Mouse (Mus musculus) layer of hippocampus, postnatal 25 days (tissue): ENCODE results near the gene Phactr2. TPM values are rescaled to one million over a fixed set of nuclear protein-coding genes. Genes with fewer than 3 reads are reported as not detected.
A peak's percentile ranks its signal among the peaks of the same experiment; 100 is the strongest.

Source experiments
- DNase-seq, 2 experiments: peaks; one replicate each; pipeline ENCODE4 v3.0.0; 2022; ENCODE audit warnings: mixed read lengths in 2 of 2, low spot score in 1 of 2; ENCODE audit errors: extremely low spot score in 1 of 2
- total RNA-seq, 2 experiments: library from RNA; stranded (reverse); gene quantifications; 2 replicates each; pipeline ENCODE4 v1.2.3; 2021

Phactr2 gene
- total RNA-seq, 2 experiments from 2014 or later: 20.1 to 20.6 TPM

- no peak for DNase-seq
Observed at GRCm38 (mm10) chr10:13451640-13452039, 22.6 kb downstream of the Phactr2 start.

DNA sequence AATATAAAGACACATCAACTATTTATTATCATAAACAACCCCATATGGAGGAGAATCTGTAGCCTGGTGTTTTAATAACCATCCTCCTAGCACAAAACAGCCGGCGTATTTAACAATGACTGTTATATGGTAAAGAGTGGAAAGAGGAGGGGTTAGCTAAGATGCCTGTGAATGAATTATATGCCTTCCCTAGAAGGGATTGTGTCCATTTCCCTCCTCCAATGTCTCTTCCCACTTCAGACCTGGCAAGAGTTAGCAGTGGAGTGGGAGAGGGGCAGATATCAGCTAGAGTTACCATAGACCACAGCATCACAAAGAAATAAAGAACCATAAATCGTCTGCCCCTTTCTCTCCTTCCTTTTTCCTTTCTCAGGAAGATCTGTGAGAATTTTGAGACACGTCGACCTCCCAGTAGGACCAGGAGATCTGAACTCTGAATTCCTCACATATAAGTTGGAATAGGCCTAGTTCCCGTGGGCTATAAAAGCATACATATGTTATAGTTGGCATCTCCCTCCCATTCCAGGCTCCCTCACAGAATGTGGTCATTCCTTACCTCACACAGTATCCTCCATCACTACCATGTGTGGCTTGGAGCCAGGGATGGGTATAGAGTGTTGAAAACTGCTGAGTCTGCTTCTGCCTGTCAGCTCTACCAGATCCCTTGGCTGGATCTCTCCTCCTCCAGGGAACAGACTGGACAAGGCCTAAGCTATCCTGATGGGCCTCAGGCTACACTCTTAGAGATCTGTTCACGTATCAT is 25.7 kb downstream of the Phactr2 start:
- no peak for DNase-seq

DNA sequence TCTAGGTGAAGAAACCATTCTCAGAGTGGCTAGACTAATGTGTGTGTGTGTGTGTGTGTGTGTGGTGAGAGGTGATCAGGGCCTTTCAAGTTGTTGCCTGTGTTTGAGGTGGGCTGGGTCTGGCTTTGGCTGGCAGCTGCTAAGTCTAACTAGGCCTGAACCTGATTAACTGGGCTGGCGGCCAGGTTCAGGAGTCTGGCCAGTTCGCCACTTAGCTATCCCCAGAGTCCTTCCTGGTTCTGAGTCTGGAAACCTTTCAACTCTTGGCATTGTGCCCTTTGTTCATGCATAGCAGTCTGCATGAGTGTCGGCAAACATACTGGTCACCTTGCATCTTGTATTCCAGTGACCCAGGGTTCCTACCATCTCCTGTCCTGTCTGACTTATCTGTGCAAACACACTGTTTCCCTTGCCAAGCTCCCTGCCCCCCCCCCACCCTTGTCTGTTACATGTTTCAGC is 27.4 kb downstream of the Phactr2 start:
- no peak for DNase-seq

DNA sequence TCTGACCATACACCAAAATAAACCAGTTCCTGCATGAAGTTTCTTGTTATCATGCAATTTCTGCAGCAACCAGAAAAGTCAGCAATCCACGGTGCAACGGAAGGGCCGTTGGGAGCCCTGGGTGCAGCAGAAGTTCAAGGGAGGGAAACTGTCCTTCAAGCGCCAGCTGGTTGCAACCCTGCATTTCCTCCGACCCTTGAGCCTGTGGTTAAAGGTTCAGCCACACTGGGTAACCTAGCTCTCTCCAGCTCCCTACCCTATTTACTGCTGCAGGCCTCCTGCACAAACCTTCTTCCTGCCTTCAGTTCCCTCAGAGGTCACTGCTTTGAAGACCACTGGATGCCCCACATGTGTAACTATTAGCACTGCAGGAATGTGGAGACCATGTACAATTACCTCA is 30.0 kb downstream of the Phactr2 start:
- DNase-seq: no peak

- DNase-seq: no peak
Observed at GRCm38 (mm10) chr10:13443647-13444046, 30.6 kb downstream of the Phactr2 start.

GRCm38 (mm10) chr10:13440292-13440691 is 33.9 kb downstream of the Phactr2 start:
- DNase-seq: no peak

- DNase-seq: no peak
Observed at GRCm38 (mm10) chr10:13438118-13438821, 35.9 kb downstream of the Phactr2 start.

- DNase-seq: no peak
Observed at GRCm38 (mm10) chr10:13437011-13437410, 37.2 kb downstream of the Phactr2 start.

DNA sequence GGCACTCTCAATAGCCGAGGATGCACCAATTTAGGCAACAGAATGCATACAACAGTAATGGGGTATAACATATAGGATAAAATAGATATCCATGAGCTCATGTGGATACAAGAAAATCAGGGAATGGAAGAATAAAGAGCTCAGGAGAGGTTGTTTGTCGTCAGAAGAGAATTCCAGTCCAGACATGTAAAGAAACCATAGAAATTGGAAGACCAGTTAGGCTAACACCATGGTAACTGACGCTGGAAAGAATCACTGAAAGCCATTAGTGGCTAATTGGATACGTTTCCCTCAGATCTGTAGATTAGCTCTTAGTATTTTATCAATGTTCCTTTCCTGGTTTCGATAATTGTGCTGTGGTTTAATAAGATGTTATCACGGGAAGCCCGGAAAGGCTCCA is 41.2 kb downstream of the Phactr2 start:
- no peak for DNase-seq

DNA sequence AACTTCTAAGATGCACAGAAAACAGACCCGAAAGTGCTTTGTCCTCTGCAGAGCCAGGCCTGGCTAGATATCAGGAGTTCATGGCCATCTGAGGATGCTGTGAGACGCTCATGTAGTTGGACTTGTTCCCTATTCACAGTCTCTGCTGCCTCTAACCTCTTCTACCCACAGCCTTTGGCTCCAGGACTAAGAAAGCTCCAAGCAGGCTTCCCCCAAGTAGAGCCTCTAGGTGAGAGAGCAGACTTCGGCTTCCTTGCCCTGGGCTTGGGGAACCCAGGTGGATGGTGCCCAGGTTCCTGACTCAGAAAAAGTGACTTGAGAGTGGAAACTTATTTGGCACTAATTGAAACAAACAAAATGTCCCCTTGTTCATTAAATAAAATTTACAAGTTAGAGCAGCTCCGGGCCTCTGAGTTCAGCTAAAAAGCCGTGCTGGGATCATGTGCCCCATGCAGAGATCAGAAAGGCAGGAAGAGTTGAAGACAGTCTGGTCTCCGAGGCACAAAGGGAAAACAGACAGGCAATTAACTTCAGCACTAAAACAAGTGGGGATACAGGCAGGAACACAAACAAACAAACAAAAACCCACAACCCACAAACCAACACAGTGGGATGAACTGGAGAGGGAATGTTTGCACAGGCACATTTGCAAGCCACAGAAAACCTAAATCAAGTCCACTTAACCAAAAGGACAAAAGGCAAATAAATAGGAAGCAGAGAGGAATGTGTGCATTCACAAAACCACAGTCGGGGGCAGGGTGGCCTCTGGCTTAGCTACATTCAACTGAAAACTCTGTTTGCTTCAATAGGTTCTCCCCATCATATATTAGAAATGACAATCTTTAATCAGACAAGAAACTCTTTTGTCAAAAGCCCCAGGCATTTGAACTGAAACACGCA is 42.3 kb downstream of the Phactr2 start:
- DNase-seq: no peak

DNA sequence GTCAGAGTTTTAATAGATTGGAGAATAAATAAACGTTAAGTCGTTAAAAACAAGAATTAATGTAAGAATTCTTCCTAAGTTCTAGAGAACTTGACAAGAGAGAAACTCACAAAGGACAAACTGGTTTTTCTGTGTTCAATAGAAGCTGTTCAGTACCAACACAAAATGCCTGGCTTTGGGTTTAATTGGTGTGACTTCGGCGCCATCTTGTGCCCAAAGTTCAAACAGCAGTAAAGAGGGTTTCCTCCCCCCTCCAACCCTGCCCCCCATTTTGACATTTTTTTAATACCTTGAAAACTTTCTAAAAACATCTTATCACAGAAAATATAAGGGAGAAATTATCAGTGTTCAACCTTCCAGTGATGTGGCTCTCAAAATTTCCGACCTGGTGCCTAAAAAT is 44.4 kb downstream of the Phactr2 start:
- peak; percentile 37 to 81 for DNase-seq

DNA sequence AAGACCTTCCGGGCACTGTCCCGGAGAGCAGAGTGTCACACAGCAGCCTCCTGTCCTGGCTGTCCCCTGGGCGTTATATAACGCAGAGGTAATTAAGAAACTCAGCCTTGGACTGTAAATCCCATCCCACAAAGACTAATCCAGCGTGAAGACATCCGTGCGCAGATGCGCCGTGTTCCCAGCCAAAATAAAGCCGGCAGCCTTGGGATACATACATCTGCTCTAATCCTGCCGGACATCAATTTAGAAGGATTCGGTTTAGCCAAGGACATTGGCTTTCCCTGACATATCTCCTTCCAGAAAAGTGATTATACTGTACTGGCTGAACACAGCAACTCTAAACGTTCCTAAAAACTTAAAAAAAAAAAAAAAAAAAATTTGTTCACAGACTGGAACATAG is 45.0 kb downstream of the Phactr2 start:
- no peak for DNase-seq

DNA sequence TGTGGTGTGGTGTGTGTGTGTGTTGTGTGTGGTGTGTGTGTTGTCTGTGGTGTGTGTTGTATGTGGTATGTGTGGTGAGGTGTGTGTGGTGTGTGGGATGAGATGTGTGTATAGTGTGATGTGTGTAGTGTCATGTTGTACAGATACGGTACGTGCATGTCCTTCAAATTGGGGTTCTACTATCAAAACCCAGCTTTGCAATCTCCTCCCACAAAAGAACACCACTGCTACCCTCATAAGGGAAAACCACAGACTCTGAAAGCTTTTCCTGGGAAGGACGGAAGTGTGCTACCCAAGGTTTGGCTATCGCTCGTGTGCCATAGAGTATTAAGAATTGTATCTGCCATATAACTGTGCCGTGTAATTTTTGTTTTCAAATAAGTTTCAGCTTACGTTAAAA is 45.7 kb downstream of the Phactr2 start:
- DNase-seq: no peak

GRCm38 (mm10) chr10:13427599-13427998 is 46.6 kb downstream of the Phactr2 start:
- no peak for DNase-seq

DNA sequence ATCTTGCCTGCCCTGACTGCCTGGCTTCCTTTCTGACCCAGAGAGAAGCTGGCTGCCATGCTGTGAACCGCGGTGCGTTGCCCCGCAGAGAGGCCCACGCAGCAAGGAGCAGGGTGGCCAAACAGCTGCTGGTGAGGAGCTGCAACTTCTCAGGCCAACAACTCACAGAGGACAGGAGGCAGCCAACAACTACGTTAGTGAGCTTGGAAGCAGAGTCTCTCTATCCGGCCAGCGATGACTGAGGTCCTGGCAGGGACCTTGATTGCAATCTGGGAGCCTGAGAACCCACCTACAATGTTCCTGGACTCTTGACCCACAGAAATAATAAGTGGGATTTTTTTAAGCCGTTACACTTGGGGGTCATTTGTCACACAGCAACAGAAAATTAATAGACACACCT is 49.0 kb downstream of the Phactr2 start:
- DNase-seq: no peak

- no peak for DNase-seq
Observed at GRCm38 (mm10) chr10:13424508-13424907, 49.7 kb downstream of the Phactr2 start.

DNA sequence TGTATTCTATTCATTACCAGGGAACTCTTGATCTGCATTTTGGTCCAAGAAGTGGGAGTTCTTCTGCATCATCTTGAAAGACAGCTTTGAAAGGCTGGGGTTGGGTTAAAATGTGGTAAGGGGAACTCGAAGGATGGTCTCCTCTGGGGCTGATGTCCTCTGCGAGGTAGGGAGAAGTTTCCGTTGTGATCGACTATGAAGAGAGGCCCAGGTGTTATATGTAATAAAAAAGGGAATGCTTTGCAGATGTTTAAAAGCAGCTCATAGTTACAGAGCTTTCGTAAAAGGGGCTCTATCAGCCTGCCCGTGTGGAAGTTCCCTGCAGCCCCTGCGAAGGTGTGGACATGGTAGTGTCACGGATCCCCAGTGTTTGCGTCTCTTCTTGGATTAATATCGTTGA is 50.2 kb downstream of the Phactr2 start:
- no peak for DNase-seq

DNA sequence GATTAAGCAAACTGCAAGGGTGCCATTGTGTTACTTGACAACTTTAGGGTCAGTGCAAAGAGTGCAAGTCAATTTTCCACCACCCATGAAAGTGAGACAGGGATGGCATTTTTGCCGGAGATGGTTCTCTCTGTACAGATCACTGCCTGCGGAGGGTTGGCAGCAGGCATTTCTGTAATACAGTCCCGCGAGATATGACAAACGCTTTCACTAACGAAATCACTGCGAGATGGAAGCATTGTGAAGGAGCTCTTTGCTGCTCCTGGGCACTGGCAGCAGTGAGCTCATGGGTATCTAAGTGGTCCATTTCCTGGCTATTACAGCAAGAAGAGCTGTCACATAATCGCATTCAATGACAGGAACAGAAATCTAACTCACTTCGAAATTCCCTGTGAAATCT is 52.1 kb downstream of the Phactr2 start:
- no peak for DNase-seq

GRCm38 (mm10) chr10:13419246-13419645 is 55.0 kb downstream of the Phactr2 start:
- DNase-seq: no peak

DNA sequence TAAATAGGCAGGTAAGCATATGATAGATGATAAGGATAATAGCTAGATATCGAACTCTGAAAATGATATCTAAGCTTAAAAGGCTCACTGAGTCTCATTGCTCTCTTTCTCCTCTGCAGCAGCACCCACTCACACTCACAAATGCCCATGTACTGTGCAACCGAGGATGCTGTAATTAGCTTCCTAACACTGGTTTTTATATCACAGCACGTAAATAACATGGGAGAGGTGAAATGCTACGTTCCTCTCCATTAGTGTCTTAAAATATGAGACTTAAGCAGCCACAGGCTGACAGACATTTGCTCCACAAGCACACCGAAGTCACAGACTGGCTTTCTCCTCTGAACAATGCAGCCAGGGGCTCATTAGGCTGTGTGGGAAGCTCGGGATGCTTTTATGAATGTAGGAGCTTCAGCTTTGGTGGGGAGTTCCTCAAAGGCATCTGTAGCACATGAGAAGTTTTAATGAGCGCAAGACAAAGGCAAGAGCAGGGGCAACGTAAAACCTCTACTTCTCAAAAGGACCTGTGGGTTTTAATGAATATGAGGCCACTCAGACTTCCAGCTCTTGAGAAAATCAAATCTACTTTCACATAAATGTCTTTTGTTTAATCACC is 58.6 kb downstream of the Phactr2 start:
- DNase-seq: no peak
